Mouse (Mus musculus) retina, postnatal 7 days (tissue): ENCODE measurements at regions not wholly inside any gene's neighbourhood (a gene's known extent, or its start where the extent isn't known, plus 50 kb on each side); places are given as distances from the start of the nearest gene placed in this dataset.

ENCODE experiments used
- DNase-seq: peaks from one replicate; pipeline ENCODE4 v3.0.0-alpha.2; 2012; ENCODE audit warnings: low read depth, low spot score

DNA sequence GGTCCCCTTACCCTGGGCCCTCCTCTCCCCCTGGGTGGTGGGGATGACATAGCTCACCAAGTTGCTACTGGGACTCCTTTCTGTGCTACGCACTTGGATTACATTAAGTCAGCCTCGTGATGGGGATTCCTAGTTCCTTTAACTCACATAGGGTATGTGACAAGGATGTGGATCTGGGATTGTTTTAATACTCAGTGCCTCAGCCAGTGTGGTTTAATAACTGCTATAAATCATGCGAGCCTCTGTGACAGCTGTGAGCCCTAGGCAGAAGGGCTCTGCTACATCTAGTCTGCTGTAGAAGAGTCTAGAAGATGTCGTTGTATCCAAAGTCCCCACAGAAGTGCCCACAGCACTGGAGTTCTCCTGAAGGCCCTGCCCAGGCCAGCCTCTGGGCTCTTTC lies 796.5 kb upstream of the Car8 start:
- DNase-seq, result no peak

DNA sequence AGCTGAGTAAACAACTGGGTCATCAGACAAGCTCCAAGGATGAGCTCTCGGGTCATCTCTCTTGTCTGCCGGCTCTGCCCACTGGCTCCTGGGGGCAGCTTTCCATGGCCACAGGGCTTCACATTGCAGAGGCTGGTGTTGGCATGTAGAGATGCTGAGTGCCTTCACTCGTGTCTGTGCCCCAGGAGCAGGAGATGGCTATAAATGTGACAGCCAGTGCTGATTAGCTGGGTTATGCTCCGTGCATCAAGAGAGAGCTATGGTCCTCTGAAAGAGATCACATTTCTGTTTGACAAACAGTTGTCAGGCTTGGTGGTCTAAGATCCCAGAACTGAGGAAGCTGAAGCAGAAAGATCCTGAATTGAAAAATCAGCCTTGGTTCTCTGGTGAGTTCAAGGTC lies 795.4 kb upstream of the Car8 start:
- DNase-seq, result no peak

DNA sequence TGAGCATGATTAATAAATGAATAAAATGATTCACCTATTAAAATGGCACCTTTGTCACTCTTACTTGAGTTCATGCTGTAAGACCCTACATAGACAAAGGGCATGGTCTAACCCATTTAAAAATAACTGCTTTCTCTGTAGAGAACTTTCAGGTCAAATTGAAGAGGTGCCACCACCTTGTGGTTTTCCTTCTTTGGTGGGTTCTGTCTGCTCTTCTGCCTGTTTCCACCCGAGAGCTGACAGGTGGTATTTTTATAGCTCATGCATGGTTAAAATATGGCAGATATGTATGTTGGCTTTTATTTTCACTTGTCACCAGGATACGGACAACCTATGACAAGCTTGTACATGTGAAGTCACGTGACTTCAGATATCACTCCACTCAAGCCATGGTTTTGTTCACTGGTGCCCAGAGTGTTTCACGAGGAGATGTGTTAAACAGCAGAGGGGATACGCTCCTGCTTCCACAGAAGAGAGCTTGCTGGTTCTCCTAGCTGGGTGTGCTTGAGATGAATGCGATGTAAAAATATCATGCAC lies 794.3 kb upstream of the Car8 start:
- no peak for DNase-seq

DNA sequence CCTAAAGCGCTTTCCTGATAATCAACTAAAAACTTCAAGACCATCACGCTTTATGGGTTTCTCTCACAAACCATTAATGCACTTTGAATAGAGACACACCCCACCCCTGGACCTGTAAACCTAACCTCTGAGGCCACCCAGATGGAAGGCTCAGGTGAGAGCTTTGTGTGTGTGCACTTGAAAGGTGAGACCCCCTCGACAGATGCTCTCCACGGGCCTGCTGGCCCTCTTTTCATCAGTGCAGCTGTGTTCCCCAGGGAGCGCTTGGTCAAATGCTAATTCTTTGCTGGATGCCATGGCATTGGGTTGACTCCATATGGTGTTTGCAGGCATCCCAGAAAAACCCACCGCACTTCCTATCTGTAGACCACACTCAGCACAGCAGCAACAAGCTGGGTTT lies 792.8 kb upstream of the Car8 start:
- DNase-seq, result no peak

DNA sequence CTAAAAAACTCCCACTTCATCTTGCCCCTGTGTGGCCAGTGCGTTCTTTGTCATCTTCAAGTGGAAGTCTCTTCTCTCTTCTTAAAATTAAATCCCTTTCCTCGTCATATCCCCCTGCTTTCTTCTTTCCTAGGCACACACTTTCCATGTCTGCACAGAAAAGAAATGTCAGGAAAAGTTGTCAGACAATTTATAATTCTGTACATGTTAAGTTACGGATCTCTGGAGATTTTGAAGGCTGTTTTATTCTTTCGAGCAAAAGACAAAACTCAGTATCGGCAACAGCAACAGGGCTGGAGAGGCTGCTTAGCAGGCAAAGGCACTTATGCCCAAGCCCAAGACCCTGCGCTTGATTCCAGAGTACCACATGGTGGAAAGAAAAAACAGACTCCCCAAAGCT lies 790.1 kb upstream of the Car8 start:
- DNase-seq, result no peak

DNA sequence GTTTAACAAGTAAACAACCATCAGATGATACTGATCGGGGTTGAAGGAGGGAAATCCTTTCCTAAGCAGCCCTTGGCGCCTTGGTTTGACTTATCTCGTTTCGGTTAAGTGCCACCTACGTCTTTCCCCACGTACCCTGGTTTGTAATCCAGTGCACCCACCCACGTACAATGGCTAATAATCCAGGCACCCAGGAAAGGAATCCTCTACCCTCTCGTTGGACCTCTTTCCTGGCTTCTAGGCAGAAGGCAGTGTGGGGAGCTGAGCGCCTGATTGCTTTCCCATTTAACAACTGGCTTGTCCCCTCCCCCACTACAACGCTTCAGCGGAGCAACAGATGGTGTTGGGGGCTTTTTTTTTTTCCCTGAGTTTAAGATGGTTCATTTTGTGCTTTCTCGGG lies 789.6 kb upstream of the Car8 start:
- DNase-seq, result no peak

DNA sequence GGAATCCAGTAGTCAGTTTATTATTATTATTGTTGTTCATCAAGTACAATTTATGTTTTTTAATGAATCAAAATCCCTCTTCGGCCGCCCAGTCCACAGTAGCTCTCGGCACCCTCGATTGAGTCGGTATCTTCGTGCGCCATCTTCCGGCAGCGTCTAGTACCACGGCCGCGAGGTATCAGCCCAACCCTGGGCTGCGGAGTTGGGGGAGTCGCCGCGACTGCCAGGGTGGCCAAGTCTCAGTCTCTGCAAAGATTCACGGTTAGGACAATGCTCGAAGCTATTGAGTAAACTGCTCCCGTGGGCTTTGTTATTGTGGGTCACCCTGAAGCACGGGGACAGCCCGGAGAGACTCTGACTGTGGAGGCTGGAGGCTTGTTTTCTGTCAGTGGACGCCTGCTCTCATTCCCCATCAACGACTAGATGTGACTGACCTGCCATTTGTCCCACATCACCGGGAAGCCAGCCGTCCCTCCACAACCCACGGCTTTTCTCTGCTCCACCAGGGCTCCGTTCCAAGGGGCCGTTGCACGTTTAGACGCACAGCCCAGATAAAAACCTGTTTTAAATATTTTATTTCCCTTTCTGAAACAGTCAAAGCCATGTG lies 789.1 kb upstream of the Car8 start:
- peak; percentile 69 for DNase-seq

DNA sequence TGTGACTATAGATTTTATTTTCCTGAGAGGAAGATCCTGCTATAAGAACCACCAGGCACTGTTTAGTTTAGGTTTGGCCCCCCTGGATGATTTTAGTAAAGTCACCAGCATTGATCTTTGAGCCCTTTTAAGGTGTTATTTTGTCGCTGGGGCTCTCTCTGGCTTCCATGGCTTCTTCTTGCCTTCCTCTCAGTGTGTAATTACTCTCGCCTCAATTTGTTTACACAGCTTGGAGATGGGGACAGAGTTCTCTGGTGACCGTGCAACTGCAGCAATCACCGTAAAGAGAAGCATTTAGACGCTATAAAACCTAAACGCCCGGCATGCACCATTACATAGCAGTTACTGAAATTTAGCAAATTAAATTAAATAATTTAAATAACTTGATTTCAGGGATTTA lies 788.5 kb upstream of the Car8 start:
- DNase-seq, result no peak

DNA sequence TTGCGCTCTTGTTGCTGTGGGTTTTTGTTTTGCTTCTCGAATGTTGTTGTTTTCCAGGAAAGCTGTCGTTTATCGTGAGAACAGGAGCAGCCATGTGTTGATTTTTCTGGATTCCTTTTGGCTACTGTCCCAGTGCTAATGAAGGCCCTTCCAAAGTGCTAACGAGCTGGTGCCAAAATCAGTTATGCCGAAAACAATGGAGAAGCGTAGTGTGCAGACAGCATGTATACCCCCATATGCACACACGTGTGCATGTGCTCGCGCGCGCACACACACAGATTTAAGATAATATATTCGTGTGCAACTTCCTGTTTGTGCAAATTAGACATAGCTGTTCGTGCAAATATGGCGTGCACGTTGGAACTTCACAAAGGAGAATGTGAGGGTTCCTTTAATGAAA lies 788.0 kb upstream of the Car8 start:
- DNase-seq, result peak; percentile 47

DNA sequence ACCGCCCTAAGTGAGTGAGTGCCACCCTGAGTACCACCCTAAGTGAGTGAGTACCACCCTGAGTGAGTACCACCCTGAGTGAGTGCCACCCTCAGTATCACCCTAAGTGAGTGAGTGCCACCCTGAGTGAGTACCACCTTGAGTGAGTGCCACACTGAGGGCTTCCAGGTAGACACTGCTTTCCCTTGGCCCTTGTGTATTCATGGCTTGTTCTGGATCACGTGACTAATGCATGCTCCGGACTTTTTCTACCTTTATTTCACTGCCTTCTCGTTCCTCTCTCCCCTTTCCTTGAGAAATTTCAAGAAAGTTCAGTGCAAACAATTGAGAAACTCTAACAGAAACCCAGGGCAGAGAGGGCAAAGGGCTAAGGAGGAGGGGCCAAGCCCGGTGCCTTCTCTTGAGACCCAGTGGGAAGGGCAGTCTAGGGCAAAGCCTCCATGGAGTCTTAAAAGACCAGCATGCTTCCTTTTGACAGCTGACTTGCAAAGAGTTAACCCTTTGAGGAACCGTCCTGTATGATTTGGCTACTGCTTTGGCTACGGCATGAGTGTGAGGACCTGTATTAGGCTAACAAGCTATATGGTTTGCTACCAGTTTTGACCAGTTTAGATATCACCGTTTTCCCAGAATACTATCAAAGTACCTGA lies 787.1 kb upstream of the Car8 start:
- no peak for DNase-seq

DNA sequence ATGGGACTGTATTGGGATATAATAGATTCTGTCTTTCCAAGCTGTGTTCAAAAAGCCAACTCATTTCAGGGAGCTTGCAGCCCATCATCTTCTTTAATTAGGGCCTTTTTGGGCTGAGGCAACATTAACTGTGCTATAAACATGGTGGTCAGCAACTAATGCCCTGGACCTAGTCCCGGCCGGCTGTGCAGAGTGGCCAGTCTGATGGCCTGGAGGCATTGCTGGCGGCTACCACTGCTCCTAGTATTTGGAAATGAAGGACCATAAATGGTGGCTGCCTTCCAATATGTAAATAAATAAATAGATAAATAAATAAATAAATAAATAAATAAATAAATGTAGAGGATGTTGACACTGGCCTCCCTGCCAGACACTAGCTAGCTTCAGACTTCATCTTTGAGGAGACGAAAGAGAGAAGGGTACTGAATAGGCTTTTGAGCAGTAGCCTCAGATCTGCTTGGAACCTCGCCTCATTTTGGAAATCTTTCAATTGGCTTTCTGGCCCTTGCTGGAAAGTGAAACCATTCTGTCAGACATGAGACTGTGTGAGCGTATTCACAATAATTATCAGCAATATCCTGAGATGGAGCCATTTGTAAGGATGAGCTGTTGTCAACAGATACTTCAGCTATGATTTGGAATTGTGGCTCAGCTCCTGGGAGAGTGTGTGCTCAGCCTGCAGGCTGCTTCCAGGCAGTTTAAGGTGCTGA lies 785.5 kb upstream of the Car8 start:
- no peak for DNase-seq

DNA sequence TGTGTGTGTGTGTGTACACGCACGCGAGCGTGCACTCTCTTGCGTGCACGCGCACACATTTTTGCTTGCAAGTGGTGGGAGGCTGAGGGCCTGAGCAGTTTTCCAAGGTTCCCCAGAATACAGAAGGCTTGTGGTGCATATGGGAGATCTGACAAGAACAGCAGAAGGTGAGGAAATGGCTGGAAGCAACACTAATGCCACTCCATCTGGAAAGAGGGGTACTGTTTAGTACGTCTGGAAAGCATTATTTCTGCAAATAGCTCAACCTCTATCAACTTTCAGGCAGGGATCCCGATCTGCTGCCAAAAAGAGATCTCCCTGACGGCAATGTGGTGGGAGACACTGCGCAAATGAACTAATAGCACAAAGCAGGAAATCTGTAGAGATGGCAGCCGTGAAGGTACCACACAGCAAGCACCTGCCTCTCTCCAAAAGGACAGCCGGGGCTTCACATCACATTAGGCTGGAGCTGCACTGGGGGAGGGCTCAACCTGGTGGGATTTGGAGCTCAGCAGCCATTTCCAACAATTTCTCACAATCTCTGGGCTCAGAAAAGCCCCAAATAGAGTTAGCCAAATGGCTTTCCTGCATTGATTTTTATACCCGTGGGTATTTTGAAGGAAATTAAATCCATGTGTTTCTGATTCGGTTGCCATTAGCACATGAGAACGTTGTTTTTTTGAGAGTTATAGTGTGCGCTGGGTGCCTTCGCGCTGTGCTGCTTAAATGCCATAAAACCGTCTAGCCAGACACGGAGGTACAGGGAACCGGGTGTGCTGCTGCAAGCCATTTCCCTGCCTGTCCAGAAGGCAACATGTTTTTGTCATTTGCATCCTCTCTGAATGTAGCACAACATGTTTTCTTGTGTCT lies 780.6 kb upstream of the Car8 start:
- DNase-seq, result no peak

DNA sequence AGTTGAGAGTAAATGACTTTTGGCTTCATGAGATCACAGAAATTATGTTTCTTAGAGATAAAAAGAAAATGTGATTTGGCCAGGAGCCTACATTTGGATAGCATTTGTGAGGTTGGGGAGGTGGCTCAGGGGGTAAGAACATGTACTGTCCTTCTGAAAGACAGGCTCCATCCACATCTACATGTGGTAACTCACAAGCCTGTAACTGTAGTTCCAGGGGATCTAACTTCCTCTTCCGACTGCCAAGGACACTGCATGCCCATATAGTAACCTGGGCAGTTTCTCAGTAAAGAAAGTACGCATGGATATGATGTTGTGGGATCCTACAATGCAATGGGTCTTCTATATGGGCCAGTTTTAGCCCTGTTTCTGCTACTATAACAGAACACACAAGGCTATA lies 779.4 kb upstream of the Car8 start:
- no peak for DNase-seq

DNA sequence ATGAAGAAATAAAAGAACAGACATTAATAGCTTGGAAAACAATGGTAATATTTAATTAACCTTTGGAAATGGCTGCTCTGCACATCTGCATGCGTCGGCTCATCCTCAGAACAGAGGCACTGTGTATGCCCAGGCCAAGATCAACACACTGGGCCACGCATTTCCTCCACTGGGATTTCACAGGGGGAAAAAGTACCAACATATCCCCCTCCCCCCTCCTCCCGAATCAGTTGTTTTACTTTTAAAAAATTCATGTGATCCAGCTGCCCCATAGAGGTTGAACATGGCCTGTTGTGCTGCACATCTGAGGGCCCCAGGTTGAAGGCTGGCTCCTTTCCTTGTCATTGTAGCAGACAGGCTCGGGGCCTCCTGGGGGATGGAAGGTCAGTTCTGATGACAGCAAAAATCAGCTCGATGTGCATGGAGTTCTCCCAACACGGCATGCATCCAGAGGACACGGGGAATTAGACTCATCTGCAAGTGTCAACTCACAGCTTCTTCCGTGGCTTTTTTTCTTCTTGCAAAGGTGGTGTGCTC lies 777.7 kb upstream of the Car8 start:
- DNase-seq, result no peak

DNA sequence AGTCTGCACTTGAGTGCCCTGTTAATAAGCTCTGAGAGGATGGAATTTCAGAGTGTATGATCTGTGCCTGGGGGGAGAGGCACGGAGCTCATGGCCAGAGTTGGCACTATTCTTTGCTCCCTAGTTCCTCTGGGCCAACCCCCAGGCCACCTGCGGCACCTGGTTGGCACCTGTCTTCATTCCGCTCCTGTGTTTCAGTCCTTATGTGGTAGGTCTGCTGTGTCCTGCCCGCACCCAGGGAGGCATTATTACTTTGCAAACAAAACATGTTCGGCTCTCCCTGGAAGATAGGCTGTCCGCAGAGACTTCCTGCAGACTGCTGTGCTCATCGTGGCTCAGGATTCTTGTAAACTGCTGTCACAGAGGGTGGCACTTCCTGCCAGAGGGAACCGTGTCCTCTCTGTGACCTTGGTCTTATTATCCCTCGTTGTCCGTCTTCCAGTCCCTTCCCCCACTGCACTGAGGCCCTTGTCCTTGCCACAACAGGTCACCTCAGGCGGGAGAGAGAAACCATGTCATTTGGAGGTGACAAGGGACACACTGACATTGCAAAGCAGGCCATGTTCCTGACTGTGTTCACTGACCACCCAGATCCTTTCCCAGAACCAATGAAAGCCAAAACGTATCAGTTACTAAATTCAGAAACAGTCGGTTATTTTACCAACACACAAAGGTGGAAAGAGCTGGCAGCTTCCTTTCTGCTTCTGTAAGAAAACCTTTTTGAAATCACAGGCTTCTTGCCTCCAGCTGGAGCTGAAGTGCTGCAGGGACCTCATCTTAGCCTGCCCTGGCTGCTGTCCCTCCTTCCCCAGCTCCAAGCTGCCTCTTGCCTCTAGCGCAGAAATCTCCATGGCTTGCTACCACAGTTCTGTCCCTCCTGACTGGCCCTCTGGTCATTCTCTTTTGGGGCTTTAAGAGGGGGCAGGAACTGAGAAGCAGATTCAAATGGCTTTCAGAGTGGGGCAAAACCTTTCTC lies 777.0 kb upstream of the Car8 start:
- DNase-seq, result no peak

DNA sequence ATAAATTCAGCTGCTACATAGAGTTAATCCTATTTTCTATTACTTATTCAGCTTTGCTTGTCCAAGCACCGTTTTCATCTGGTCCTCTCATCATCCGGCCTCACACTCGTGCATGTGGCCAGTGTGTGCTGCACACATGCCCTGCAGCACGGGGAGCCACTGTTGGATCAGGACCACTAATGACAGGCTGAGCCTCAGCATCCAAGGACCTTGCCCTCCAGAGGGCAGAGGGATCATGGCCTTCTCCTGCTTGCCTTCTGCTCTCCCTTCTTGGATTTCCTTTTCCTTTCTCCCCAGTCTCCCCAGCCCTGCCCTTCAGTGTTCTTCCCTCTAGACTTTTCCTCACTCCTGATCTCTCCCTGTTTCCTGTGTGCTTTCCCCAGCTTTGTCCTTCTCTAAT lies 776.1 kb upstream of the Car8 start:
- no peak for DNase-seq

DNA sequence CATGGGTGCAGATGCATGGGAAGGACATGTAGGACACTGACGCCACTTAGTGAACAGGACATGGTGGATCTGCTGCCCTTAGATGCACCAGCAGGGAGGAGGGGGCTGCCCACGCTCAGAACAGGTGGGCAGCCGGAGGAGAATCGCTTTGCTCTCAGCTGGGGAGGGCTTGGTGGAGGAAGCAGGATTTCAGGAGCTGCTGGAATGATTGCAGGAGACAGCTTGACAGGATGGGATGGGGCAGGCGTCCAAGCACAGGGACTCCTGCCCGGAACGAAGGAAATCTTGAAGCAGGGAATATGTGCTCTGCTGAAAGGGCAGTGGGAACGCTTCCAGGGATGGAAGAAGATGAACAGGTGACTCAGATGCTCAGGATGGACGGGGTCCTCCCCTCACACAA lies 773.9 kb upstream of the Car8 start:
- no peak for DNase-seq

DNA sequence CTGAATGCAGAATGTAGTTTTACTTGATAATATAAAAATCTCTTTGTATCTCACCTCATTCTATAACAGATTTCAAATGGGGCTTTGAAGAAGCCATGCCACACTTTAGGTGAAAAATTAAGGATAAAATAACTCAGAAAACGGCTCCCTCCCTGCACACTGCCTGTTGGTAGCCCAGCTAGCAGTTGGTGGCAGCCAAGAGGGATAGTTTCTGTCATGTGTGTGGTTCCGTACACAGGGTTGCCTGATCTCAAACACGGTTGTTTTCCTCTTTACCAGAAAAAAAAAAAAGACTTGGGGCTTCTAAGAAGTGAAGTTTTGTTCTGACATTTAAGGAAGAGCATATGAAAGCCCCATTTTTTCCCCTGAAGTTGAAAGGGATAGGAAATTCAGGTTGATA lies 773.1 kb upstream of the Car8 start:
- DNase-seq, result no peak

DNA sequence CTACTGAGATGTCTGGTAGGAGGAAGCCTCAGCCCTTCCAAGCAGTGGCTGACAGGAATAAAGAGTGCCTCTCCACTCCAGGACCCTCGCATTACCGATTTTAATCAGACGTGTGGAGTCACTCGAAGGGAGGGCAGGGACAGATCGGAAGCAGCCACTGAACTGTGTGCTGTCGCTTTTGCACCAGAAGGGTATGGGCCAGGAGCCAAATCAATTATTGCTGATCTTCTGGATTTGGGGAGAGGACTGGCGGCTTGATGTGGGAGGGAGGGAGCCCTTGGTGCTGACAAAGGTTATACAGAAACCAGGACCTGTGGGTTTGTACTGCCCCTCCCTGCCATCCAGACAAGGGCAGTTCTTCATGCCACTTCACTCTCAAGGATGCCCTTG lies 772.3 kb upstream of the Car8 start:
- no peak for DNase-seq

DNA sequence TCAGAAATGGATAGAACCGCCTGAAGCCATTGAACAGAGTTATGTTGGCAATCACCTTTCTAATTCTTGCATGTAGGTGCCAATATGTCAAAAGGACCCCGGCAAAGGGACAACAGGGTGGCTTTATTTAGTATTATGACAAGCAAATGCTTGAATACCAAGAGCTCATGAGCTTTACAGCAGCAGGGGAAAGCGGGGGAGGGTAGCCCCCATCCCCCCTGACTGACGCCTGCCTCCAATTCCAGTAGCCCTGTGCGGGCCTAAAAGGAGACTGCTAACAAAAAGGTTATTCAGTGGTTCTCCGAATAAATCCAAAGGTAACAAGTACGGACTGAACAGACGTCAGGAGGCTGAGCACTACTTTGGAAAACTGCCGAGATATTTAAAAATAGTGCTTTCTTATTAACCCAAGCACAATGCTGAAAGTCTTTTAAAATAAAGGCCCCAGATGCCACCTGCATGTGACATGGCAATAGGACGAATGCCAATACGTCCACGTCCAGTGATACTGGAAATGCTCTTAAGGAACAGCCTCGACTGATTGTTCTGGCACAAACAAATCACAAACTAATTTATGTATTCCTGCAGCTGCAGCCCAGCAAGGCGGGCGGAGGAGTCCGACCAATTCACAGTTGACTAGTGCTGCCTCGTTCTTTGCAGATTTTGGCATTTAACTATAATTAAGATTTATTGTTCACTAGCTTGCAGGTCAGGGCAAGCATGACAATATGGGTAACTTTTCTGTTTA lies 771.7 kb upstream of the Car8 start:
- no peak for DNase-seq
